ENCODE assay signal across 9 mouse cellular contexts in genomic region chr8:126433827-126434226, GRCm38 (mm10). TPM values are rescaled to one million over a fixed set of nuclear protein-coding genes. Genes with fewer than 3 reads are reported as not detected.
DNase-seq lines count a peak whose midpoint lies in the region; TF ChIP-seq lines count a peak whose summit lies in the region.
"Had no signal": no experiment of that assay in that cellular context is flagged by ENCODE, and none has a peak within 500 bp of the region (broad histone marks: within the 10 kb centered on the region; RNA-seq: fewer than 3 reads in every experiment).

No protein-coding gene starts in this region.

- intact Hi-C loops in heart, postnatal 36 days (cut with DNase I): no loop called here

- peak; percentile 53 for TF ChIP-seq CTCF in layer of hippocampus, adult 2 months (conservative IDR thresholded peaks at IDR 0.05)

- peak overlapping the region; percentile 44; the same call in 1 of the 2 replicates for H3K27ac ChIP-seq in layer of hippocampus, adult 2 months
- H3K27ac ChIP-seq: embryonic facial prominence, embryonic 13.5 days had no signal

- no peak overlapping the region for H3K4me3 ChIP-seq in layer of hippocampus, adult 2 months
- H3K4me3 ChIP-seq: embryonic facial prominence, embryonic 13.5 days had no signal

- DNase-seq in layer of hippocampus, adult 18-20 months (ENCODE audit: low spot score in 2 of 2): peak; percentile 38 to 50
- no peak for DNase-seq in layer of hippocampus, adult 9-10 months (ENCODE audit: low spot score)
- peak; percentile 29 for DNase-seq in Muller cell, postnatal 12 days (ENCODE audit: inconsistent ontology term)
- peak in 1 of 2 experiments; percentile 67 for DNase-seq in layer of hippocampus, adult 2 months (ENCODE audit: low spot score in 2 of 2)
- DNase-seq in right cerebral cortex, postnatal 14 days: peak; percentile 49
- no peak for DNase-seq in gastrocnemius, adult 18-20 months (ENCODE audit: low spot score)
- no peak for DNase-seq in cerebellum, adult 11 months
- no peak for DNase-seq in heart, postnatal 36 days

RNA-seq across cellular contexts. Expression of gene Coa6, which starts 11.5 kb away (rescaled TPM):
- 10 to 100 TPM; 24.2 to 24.6 TPM for total RNA-seq in layer of hippocampus, adult 18-20 months (2021)
- total RNA-seq in layer of hippocampus, adult 2 months (2021): 10 to 100 TPM; 20.6 to 25.6 TPM
- total RNA-seq in gastrocnemius, adult 18-20 months (2021): 10 to 100 TPM; 20.8 to 23.0 TPM
- 10 to 100 TPM; 21.7 to 24.6 TPM for total RNA-seq in heart, postnatal 36 days (2021)

RNA-seq across cellular contexts. Expression of gene Tarbp1, which starts 41.0 kb away (rescaled TPM):
- 1 to 10 TPM; 3.9 to 4.2 TPM for total RNA-seq in layer of hippocampus, adult 18-20 months (2021)
- total RNA-seq in layer of hippocampus, adult 2 months (2021): 1 to 10 TPM; 4.6 to 4.9 TPM
- 1 to 10 TPM; 4.3 to 5.5 TPM for total RNA-seq in gastrocnemius, adult 18-20 months (2021)
- 1 to 10 TPM; 3.7 to 4.9 TPM for total RNA-seq in heart, postnatal 36 days (2021)

Comparison
In these comparisons a context has a peak if more than half of its experiments do, and no peak if none do; other contexts are left out.
1. DNase-seq: peak in layer of hippocampus, adult 18-20 months (2 of 2), Muller cell, postnatal 12 days (single experiment) and right cerebral cortex, postnatal 14 days (single experiment); none in layer of hippocampus, adult 9-10 months (single experiment), gastrocnemius, adult 18-20 months (single experiment), cerebellum, adult 11 months (single experiment) and heart, postnatal 36 days (0 of 2).